Mouse (Mus musculus): ENCODE data around the gene Tbc1d7. TPM values are rescaled to one million over a fixed set of nuclear protein-coding genes. Genes with fewer than 3 reads are reported as not detected.

The Tbc1d7 gene
- polyA plus RNA-seq, 1 experiment from 2014 or later: 81.5 TPM

DNA sequence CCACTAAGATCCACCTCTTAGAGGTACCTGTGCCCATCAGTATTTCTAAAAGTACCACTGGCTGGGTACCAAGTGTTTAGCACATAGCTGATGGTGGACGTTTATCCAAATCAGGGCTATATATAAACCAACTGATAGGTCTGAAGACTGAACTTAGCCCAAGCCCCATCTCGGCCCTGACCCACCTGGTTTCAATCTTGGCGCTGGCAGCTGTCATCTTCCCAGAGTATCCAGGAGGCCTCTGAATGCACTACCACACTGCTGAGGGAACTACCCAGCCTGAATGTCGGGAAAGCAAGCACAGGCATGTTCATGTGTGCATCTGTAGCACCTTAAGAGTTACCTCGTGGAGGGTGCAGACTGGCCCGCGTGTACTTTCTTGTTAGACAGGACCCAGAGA, 68.4 kb downstream of the Tbc1d7 start:
- H3K4me1 ChIP-seq (replicated peaks; ENCODE audit: control insufficient read depth, insufficient read depth, low read length): no peaks in the 10 kb centered on the region
- H3K4me2 ChIP-seq (ENCODE audit: low read length): no peak overlapping the region
- no peaks in the 10 kb centered on the region for H3K36me3 ChIP-seq (ENCODE audit: control insufficient read depth, insufficient read depth)
- H3K4me3 ChIP-seq (replicated peaks; ENCODE audit: low read length): no peak overlapping the region
- 83% methylated on average over 7 of the region's 7 CpGs for WGBS
- ATAC-seq: no peak
- no peak overlapping the region for H3K9ac ChIP-seq (replicated peaks; ENCODE audit: low read depth, low read length)
- H3K27ac ChIP-seq (ENCODE audit: low read length): no peak overlapping the region
- no peaks in the 10 kb centered on the region for H3K27me3 ChIP-seq (replicated peaks; ENCODE audit: control insufficient read depth, insufficient read depth, low read length)
- H3K9me3 ChIP-seq (ENCODE audit: control insufficient read depth, low read length): 0 out of 2 replicates have a peak, but pooled peaks cover 2% of the 10 kb centered on the region

Other genes starting within 250 kb of the Tbc1d7 start
- 2.1 and 2.3 TPM in 2 replicates for gene Gfod1, start 132.7 kb upstream of the Tbc1d7 start, polyA plus RNA-seq (2015; fragmentation: Nextera tagmentation; extraction: Ambion mirVana)
- gene Sirt5, start 194.0 kb upstream of the Tbc1d7 start, polyA plus RNA-seq (2015; fragmentation: Nextera tagmentation; extraction: Ambion mirVana): 38.7 TPM in 2 replicates
- gene Nol7, start 226.9 kb upstream of the Tbc1d7 start, polyA plus RNA-seq (2015; fragmentation: Nextera tagmentation; extraction: Ambion mirVana): 152 and 167 TPM in 2 replicates

All from forebrain, embryonic 16.5 days (tissue).